Mouse (Mus musculus): ENCODE measurements at regions not wholly inside any gene's neighbourhood (a gene's known extent, or its start where the extent isn't known, plus 50 kb on each side); places are given as distances from the start of the nearest gene placed in this dataset.

DNA sequence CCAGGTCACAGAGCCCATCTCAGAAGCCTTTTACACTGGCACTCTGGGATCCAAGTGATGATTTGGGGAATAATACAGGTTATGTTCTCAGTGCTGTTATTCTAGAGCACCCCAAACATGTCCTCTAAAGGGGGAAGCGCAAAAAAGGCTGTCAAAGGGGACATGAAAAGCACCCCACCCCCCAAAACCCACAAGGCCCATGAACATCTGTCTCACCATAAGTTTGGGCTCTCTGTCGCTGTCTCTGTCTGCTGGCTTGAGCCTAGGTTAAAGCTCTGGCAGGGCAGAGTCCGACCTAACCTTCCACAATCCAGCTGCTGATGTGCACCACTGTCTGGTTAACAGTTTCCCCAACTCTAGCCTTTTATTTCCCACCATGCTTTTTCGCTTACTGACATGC lies 241.3 kb upstream of the Tle3 start:
- DNase-seq (ENCODE audit: extremely low read depth, low read depth), result no peak

- no peak for DNase-seq (ENCODE audit: extremely low read depth, low read depth)
Observed at GRCm38 (mm10) chr9:61135263-61135882, 236.8 kb upstream of the Tle3 start.

GRCm38 (mm10) chr9:61135917-61136316 lies 236.2 kb upstream of the Tle3 start:
- DNase-seq (ENCODE audit: extremely low read depth, low read depth), result no peak

- no peak for DNase-seq (ENCODE audit: extremely low read depth, low read depth)
Observed at GRCm38 (mm10) chr9:61138741-61139368, 233.3 kb upstream of the Tle3 start.

DNA sequence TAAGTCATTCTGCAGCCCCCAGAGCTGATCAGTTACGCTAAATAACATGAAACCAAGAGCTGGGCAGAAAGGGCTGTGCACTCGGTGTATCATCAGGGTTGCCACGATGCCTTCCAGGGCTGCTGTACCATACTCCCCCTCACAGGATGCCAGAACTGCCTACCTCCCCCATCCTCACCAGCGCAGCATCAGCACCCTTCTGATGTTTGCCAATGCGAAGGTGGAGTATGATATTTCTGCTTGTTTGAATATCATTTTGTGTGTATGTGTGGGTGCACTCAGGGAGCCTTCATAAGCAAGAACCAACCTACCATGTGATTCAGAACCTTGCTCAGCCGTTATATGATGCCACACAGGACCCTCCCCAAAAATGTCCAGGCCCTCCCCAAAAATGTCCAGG lies 229.1 kb upstream of the Tle3 start:
- no peak for DNase-seq (ENCODE audit: extremely low read depth, low read depth)

DNA sequence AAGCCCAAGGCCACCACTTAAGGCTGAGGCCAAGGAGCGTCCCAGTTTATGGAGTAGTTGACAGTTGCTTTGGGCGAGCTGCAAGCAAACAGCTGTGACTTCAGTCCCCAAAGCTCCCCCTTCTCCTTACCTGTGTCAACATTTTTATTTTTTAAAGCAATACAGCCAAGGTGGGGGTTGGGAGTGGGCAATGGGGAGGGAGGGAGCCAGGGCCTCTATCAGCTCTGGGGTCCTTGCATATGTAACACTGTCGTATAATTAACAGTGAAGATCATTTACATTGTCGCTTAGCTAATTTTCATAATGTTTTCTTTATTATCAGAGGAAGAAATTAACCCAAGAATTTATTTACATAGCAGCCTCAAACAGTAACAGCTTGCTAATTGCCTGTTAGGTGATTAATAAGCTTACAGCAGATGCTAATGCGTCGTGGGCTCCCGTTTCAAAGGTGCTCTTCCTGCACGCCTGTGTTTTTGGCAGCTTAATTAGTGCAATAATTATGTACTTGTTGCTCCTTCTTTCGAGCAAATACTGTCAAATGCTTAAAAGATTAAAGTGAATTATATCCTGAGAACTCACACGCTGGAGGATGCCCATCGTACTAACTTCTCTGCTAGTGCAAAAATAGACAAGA lies 227.4 kb upstream of the Tle3 start:
- DNase-seq (ENCODE audit: extremely low read depth, low read depth), result no peak

- no peak for DNase-seq (ENCODE audit: extremely low read depth, low read depth)
Observed at GRCm38 (mm10) chr9:61145738-61146137, 226.4 kb upstream of the Tle3 start.

GRCm38 (mm10) chr9:61151201-61151600 lies 221.0 kb upstream of the Tle3 start:
- no peak for DNase-seq (ENCODE audit: extremely low read depth, low read depth)

GRCm38 (mm10) chr9:61151901-61152337 lies 220.2 kb upstream of the Tle3 start:
- DNase-seq (ENCODE audit: extremely low read depth, low read depth), result no peak

GRCm38 (mm10) chr9:61154721-61155120 lies 217.4 kb upstream of the Tle3 start:
- no peak for DNase-seq (ENCODE audit: extremely low read depth, low read depth)

DNA sequence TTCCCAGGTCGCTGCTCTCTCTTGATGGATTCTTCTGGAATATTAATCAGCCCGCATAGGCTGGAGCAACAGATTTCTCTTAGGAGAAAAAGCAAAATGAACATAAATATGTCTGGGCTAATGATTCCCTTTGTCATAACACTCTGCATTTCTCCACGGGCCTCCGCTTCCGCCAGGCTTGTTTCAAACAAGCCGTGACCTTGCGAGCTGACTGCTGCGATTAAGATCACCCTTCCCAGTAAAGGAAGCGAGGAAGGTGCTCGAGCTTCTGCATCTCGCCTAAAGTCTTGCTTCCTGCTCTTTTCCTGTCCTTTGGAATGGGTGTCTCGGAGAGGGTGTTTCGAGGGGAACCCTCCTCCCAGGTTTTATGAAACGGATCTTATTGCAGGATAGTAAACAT lies 216.3 kb upstream of the Tle3 start:
- no peak for DNase-seq (ENCODE audit: extremely low read depth, low read depth)

- DNase-seq (ENCODE audit: extremely low read depth, low read depth), result no peak
Observed at GRCm38 (mm10) chr9:61158192-61158770, 213.9 kb upstream of the Tle3 start.

- DNase-seq (ENCODE audit: extremely low read depth, low read depth), result no peak
Observed at GRCm38 (mm10) chr9:61159159-61159558, 213.0 kb upstream of the Tle3 start.

GRCm38 (mm10) chr9:61159616-61160015 lies 212.6 kb upstream of the Tle3 start:
- DNase-seq (ENCODE audit: extremely low read depth, low read depth), result no peak

DNA sequence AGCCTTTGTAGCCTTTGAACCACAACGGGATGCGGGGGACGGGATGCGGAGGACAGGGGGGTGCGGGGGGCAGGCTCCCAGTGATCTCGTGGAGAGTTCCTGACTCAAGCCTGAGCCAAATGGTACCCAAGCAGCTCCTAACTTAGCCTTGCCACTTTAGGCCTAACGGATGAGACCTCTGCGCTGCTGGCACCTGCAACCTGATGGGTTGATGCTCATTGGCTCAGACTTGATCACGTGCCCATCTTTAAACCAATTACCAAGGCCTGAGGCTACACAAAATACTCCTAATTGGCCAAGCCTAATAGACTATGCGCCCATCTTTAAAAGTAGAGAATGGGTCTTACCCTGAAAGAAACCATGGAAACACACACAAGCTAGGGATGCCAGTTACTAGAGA lies 209.3 kb upstream of the Tle3 start:
- DNase-seq (ENCODE audit: extremely low read depth, low read depth), result no peak

DNA sequence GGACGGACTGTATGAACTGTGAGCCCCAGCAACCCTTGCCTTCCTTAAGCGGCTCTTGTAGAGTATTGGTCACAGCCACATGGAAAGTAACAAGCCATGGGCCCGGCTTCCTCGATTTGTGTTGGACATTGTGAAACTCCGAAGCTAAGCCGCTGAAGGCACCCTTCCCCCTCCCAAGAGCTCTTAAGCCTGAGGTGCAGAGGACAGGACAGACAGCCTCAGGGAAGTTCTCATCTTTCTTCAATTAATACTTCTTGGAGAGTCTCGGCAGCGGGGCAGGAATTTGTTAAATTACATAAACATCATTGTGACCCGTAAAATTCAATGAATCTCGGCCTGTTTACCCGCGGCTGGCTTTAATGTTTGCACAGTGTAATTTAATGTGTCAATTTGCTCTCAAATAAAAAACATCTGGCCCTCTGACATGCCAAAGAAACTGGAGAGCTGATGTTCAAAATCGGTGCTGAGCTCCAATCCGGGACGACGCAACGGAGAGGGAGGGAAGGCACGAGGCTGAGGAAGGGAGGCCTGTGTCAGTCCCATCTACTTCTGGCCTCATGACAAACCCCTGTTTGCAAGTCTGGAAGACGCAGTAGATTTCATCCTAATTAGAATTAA lies 208.4 kb upstream of the Tle3 start:
- no peak for DNase-seq (ENCODE audit: extremely low read depth, low read depth)

DNA sequence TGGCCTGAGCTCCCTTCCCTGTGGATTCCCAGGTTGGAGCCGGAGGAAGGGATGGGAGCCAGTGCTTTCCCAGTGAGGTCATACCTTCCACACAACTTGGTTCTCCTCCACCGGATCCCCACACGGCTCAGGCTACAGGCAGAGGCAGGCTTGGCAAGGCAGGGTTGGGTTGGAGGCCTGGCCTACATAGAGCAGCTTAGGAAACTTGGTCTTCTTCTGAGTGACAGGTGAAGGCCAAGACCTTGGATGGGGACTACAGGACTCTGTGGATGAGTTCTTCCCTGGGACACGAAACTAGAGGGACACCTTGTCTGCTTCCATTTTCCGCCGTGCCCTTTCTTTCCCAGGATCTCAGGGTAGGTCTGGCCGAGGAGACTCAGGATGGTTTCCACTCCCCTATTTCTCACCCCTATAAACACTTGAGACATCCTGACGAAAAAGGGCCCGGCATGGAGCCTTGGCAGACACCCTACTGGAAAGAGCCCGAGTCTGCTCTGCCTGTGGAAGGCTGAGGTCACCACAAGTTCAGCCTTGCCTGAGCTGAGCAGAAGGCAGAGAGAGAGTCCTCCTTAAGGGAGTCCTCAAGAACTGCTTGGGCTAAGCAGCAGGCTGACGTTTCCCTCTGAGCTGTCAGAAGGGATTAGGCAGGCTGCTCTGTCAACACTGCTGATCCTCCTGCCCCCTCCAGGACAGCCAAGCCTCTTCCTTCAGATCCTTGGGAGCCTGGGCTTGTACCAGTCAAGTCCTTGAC lies 207.5 kb upstream of the Tle3 start:
- DNase-seq (ENCODE audit: extremely low read depth, low read depth), result no peak

DNA sequence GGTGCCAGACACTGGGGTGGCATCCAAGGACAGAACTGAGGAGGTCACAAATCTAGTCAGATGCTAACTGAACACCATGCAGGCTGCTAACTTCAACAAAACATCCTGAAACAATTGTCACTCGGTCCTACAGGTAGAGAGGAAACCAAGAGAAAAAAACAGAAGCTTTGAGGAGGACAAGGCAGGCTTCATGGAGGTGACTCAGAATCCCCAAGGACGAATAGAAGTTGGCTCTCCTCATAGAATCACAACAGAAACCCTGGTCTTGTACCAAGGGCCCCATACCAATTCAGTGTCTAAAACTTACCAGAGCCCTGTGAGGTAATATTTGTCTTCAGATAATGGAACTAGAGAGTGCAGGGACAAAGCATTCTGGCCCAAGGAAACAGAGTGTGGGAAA lies 206.1 kb upstream of the Tle3 start:
- no peak for DNase-seq (ENCODE audit: extremely low read depth, low read depth)

- DNase-seq (ENCODE audit: extremely low read depth, low read depth), result no peak
Observed at GRCm38 (mm10) chr9:61167097-61167842, 204.9 kb upstream of the Tle3 start.

- no peak for DNase-seq (ENCODE audit: extremely low read depth, low read depth)
Observed at GRCm38 (mm10) chr9:61168931-61169330, 203.2 kb upstream of the Tle3 start.
